Mouse (Mus musculus): Measurements from ENCODE around the gene Gm17402.
A peak's percentile ranks its signal among the peaks of the same experiment; 100 is the strongest.

Gene Gm17402

DNA sequence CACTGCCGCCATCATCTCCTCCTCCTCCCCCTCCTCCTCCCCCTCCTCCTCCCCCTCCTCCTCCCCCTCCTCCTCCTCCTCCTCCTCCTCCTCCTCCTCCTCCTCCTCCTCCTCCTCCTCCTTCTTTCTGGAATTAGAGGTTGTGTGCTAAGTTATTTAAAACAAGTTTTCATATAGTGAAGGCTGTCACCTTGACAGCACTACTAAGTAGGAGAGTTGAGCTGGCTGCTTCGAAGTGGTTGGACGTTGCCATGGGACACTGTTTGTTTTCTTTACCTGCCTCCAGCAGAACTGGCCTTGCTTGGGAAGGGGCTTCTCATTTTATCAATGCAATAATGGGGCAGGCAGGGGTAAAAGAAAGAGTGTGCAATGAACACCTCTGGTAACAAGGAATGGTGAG lies at the start of gene Gm17402:
TSS of gene Gm17402 (minus strand) at position 101 of the 400 bp plus-strand sequence.
- DNase-seq (ENCODE audit: low spot score in 2 of 2): no peak

DNA sequence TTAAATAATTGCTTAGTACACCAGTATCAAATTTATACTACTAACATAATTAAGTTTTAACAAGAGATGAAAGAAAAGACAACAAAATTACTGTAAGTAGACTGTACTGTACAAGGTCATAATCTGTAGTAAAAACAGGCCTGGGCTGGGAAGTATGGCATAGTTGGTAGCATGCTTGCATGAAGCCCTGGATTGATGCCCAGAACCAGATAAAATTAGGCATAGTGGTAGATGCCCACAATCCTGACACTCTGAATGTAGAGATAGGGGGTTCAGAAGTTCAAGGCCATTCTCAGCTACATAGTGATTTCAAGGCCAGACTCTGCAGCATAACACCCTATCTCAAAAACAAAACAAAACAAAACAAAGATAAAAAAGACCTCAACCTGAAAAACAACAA lies 3.3 kb upstream of the Gm17402 start:
- no peak for DNase-seq (ENCODE audit: low spot score in 2 of 2)

DNA sequence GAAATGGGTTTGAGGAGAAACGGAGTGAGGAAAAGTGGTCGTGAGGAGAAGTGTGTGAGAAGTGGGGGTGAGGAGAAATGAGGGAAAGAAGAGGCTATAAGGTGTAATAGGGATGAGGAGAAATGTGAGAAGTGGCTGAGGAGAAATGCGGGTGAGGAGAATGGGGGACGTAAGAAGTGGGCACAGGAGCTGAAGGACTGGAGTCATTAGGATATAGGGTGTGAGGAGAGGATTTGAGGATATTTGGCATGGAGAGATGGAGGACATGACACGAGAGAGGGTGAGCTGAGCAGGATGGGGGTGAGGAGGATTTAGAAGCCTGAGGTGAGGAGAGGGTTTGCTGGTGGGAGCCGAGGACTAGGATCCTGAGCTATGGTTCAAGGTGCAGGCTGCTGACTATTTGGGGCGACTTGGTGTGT lies 594 bp downstream of the Gm17402 start:
- DNase-seq (ENCODE audit: low spot score in 2 of 2): no peak

DNA sequence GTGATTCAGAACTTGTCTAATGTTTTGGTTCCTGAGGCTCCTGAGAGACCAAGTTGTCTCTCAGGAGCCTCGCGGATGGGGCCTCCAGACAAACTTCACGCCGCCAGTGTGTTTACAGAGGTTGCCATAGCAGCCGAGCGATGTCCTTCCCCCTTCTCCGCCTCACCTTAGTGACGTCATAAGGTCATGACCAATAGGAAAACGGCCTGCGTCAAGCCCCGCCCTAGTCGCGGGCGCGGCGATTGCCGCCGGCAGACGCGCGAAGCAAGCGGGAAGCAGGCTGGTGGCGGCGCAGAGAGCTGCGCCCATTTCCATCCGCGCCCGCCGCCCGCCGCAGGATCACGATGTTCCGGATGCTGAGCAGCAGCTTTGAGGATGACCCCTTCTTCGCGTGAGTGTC lies 1.1 kb downstream of the Gm17402 start, which contains the start of gene Mlf1:
TSS of gene Mlf1 (plus strand) at position 226 of the 400 bp plus-strand sequence.
- DNase-seq (ENCODE audit: low spot score in 2 of 2): peak; percentile 65 to 83

DNA sequence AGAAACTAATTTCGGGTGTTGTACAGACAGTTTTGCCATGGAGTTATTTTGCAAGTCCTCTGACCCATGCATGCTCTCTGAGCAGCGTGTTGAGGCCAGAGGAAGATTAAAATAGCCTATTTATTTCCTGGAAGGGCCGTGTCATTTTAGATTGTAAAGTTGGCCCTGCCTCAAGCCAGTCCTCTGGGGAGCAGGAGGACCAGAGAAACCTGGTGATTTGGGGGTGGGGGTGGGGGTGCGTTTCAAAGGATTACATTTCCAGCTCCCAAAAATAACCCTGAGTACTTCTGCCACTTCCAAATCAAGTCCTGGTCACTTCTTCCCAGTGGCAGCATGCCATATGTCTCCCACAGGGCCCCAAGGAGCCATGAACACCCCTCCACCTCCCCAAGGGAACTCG lies 2.2 kb downstream of the Gm17402 start:
- no peak for DNase-seq (ENCODE audit: low spot score in 2 of 2)

DNA sequence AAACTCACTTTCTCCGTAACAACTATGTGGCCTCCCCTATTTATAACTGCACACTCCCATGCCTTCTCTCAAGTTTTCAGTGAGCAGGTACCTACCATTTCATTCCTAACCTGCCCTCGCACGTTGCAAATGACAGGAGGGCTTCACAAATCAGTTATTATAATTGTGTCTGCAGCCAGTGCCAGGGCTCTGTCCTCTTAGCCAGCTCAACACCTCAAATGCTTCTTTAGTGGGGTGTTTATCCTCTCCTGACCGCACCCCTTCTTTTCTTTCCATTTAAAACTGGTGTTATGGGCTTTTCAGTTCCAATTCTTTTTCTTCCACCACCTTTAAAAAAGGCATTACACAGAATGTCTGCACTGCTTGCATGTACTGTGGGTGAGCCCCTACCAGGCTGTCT lies 2.8 kb downstream of the Gm17402 start:
- no peak for DNase-seq (ENCODE audit: low spot score in 2 of 2)

DNA sequence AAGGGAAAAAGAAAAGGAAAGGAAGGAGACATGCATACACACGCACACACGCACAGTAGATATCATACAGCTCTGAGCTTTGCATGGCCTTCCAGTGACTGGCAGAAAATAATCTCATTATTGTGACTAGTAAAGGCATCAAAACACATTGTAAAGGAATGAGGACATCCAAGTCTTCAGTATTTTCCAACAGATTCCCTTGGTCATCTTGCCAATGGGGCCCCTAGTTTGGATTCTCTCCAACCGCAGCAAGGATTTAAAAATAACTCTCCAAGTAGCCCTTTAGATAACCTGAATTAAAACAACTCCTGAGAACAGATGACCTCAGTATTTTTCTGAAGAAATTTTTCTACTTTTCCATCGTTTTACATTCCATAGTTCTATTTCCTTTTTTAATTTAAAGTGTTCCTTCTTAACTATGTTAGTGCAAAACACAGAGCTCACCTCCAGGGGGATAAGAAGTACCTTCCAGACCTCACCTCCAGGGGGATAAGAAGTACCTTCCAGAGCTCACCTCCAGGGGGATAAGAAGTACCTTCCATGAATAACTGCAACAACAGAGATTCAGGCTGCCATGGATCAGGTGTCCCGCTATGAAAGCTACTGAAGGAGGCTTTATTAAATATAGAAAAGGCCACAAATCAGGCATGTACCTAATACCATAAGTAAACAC lies 5.4 kb downstream of the Gm17402 start:
- DNase-seq (ENCODE audit: low spot score in 2 of 2): no peak

DNA sequence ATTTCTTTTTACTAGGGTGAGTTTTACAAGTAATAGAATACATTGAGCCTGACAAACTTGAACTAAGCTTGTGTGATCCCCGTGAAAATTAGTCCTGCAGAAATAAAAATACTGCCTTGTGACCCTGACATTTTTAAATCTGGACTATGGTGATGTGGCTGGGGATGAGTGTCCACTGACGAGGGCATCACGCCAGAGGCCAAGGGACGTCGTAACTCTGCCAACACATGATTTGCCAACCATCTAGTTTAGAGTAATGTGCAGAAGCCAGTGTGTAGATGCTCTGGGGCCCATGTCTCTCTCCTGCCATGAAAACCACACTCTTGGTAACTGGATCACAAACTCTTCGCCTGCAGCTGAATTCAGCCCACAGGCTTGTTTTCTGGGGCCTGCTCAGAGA lies 7.5 kb downstream of the Gm17402 start:
- DNase-seq (ENCODE audit: low spot score in 2 of 2): no peak

DNA sequence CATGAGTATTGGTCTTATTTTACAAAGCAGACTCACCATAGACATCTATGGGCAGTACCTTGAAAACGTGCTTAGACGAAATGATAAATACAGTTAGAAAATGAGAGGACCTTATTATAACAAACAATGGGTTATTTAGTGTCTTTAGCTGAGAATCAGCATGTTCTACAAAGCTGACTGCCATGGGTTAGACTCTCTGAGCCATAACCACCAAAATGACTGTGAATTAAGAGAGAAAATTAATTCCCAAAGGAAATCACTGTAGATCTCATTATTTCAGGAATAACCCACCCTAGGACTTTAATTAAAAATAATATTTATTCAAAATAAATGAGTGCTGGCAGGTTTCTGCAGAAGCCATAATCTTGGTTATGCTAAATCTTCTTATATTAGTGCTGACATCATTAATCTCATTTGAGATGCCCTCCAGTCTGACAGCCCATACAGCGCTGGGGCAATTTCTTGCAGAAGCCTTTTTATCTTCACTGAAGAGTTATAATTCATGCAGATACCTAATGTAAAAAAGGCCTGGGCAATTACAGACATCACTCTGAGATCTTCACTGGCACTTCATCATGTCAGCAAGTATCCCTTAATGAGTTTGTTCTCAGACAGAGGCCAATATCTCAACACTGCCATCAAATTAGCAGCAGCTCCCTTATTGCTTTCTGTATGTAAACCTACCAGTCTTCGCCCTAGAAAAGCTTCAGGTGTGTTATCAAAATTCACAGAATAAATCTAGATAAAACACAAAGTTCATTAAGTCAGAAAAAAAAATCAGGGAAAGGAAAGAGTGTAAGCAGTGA lies 8.7 kb downstream of the Gm17402 start:
- no peak for DNase-seq (ENCODE audit: low spot score in 2 of 2)

DNA sequence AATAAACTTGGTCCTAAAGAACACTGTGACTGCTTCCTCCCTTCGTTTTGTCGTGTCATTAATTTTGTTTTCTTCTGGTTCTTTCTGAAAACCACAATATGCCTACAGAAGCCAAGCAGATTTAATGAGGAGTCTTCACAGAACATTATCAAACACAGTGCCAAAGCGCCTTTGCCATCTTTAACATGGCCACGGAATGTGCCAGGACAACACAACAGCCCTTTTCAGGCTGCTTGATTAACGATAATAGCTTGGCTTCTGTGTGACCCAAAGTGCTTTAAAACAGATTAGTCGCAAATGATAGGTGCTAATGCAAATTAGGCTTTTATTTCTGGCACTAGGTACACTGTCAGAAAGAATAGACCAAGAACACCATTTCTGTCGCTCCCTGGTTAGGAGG lies 16.6 kb downstream of the Gm17402 start:
- no peak for DNase-seq (ENCODE audit: low spot score in 2 of 2)

DNA sequence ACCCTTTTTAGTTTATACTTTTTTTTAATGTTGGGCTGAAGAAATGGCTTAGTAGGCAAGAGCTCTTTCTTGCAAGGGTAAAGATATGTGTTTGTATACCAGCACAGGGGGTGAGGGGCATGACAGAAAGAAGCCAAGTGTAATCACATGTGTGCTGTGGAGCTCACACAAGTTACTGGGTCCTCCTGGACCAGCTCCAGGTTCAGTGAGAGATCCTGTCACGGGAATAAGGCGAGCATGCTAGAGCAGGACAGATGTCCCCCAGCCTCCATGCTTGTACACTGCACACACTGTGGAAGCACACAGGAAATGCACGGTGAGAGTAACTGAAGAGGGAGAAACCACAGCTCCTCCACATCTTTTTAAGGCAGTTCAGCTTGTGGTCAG lies 22.2 kb downstream of the Gm17402 start:
- no peak for DNase-seq (ENCODE audit: low spot score in 2 of 2)

DNA sequence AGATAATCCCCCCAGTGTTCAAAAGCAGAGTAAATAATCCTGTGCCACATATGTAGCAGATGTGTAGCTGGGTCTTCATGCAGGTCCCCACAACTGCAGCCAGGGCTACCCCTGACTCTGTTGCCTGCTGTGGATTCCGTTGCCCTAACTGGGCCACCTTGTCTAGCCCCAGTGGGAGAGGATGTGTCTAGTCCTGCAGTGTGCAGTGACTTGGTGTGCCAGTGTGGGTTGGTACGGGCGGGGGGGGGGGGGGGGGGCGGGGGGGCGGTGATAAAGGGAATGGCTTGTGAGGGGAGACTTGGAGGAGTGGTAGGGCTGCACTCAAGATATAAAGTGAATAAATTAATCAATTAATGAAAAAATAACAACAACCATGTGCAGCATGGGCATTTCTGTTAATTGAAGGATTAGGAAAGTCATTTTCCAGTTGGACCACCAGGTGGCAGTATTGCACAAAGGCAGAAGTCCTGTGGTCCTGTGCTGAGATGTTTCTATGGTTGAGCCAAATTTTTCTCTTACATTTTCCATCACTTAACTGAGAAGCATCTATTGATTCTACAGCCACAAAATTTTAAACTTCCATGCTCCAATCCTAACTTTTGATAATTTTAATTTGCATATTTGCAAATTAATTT lies 22.7 kb downstream of the Gm17402 start:
- peak; percentile 6 to 10 for DNase-seq (ENCODE audit: low spot score in 2 of 2)

DNA sequence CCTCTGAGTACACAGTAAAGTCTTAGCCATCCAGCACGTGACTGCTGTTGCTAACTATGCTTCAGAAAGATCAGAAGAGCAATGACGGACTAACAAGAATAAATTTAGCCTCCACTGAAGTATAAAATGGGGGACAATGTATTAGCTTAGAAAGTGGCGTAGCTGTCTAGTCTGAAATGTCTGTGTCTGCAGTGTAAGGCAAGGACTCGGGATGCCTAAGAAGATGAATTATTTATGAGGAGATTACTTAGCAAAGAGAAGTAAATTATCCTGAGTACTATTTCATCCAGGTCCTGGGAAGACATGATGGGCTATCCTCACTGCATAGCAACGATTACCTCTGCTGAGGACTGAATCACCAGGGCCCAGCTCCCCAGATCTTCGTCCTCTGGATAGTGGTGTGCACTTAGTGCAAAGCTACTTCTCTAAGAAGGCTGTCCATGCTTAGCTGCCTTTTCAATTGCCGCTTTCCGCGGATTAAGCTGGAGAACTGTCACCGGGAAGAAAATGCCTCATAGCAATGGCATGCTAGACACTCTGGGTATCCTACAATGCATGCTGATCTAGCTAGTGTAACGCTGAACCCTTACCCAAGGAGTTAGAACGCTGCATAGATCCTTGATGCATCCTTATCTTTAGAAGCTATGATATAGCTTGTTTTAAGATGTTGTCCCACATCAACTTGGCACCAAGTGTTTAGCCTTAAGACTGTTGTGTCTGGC lies 23.4 kb downstream of the Gm17402 start:
- no peak for DNase-seq (ENCODE audit: low spot score in 2 of 2)

DNA sequence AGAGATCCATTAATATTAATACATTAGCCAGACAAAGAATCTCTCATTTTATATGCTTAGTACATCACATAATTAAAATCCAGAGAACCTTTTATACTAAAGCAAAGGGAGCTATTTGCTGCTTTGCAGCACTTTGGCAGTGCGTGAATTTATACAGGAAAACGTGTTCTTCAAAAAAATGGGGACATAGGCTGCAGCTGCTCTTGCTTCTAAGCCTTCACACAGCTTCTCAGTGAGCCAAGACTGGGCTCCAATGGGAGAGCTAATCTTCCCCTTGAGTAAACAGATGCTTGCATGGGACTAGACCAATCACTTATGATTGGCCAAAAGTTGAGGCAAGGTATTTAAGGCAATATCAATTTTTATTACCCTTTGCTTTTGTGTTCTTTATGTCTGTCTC lies 28.3 kb downstream of the Gm17402 start:
- DNase-seq (ENCODE audit: low spot score in 2 of 2): no peak

DNA sequence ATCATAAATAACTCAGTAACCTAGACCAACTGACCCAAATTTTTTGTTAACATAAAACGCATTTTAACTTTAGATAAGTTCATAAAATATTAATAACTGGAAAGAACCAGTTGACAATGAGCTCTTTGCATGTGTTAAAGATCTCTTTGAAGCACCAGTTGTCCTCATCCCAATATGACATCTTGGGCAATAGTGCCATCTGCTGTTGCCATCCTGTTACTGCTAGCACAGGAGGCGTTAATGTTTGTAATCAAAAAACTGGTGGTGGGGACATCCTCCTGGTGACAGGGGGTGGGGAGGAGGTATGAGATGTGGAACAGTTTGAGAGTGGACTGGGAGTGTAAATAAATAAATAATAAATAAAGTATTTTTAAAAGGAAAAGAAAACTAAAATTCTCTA lies 30.4 kb downstream of the Gm17402 start:
- peak; percentile 10 to 13 for DNase-seq (ENCODE audit: low spot score in 2 of 2)

DNA sequence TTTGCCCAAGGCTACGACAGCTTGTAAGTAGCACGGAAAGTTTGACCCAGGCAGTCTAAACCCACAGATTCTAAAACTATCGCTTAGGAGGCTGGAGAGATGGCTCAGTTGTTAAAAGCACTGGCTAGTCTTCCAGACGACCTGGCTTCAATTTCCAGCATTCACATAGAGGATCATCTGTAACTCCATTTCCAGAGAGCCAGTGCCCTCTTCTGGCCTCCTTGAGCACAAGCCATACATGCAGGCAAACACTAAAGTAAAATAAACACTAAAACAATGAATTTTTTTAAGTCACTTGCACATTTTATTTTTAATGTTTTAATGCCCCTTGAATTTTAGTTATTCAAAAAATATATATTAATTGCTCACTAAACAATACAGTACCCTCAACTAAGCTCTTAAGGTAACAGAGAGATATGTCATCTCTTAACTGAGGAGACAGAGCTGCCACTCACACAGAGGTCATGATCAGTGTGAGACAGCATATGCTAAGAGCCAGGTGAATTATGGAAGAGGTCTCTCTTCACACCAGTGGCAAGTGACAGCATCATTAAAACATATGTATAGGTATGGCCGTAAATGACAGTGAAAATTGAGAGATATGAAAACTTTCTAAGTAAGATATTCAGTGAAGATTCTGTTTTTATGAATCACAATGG lies 31.8 kb downstream of the Gm17402 start:
- DNase-seq (ENCODE audit: low spot score in 2 of 2): no peak

DNA sequence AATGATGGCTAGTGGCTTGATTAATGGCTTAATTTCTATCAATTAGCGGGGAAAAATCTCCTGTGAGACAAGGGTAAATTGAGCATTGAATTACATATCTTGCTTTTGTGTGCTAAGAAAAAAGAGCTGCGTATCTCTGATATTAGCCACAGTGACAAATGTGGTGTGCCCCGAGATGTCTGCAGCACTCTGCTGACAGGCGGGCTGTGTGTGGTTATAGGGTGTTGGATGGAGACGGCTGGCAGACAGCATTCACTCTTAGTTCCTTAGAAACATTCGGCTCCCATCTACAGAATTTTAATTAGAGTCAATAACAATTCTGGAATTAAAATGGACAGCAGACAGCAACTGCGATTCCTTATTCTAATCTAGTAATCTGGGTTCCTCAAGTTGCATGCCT lies 34.0 kb downstream of the Gm17402 start:
- DNase-seq (ENCODE audit: low spot score in 2 of 2): no peak

DNA sequence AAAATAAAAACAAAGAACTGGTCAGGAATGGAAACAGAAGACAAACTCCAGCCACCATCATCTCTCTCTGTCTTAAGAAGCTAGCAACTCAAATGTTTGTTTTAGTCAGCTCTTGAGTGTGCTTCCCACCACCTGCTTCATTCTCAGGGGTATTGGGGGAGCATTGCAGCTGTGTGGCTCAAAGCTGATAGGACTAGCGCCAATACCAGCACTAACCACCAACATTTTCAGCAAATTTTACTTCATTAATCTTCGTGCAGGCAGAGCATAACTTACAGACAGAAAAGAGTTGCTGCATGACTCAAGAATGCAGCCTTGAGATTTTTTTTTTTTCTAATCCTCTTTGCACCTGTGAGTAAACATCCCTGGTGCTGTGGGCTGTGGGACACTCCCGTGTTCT lies 35.4 kb downstream of the Gm17402 start:
- DNase-seq (ENCODE audit: low spot score in 2 of 2): no peak

DNA sequence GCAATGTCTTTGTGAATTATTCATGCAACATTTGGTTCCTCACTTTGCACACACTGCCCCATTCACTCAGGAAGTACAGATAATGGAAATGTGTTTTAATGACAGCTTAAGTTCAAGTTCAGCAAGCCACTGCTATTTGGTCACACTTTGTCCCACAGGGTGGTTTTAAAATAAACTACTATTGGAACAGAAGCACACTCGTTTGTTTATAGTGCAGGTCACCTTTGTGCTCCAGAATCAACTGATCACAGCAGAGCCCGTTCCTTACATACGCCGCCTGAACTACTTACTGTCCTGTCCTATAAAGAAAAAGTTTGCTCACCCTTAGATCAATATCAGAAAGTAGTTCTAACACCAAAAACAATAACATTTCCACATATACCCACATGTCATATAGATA lies 52.5 kb downstream of the Gm17402 start:
- no peak for DNase-seq (ENCODE audit: low spot score in 2 of 2)

Measured in urinary bladder, postnatal 36 days (tissue).